Mouse (Mus musculus): Measurements from ENCODE around the gene Sinhcaf. TPM values are rescaled to one million over a fixed set of nuclear protein-coding genes. Genes with fewer than 3 reads are reported as not detected.

Sinhcaf gene
- polyA plus RNA-seq, 1 experiment from 2014 or later = 30.7 TPM

GRCm38 (mm10) chr6:148975096-148975495, 28.8 kb upstream of the Sinhcaf start:
- Histone ChIP-seq H3K4me3 (ENCODE audit: low read depth, low read length) (no peak overlapping the region), H3K9ac (ENCODE audit: low read depth, low read length) (no peak overlapping the region), H3K4me2 (ENCODE audit: low read length) (no peak overlapping the region), H3K36me3 (ENCODE audit: control insufficient read depth, insufficient read depth, low read length) (no peaks in the 10 kb centered on the region), H3K4me1 (ENCODE audit: control insufficient read depth, insufficient read depth, low read length) (no peaks in the 10 kb centered on the region), H3K9me3 (replicated peaks; ENCODE audit: control insufficient read depth, low read length, poor library complexity, severe bottlenecking) (no peaks in the 10 kb centered on the region), H3K27ac (ENCODE audit: low read length) (no peak overlapping the region), H3K27me3 (ENCODE audit: control insufficient read depth, insufficient read depth, low read depth, low read length) (no peaks in the 10 kb centered on the region)
- WGBS = 93% methylated on average over 3 of the region's 3 CpGs
- no peak; the same call in 1 of the 2 replicates for ATAC-seq

DNA sequence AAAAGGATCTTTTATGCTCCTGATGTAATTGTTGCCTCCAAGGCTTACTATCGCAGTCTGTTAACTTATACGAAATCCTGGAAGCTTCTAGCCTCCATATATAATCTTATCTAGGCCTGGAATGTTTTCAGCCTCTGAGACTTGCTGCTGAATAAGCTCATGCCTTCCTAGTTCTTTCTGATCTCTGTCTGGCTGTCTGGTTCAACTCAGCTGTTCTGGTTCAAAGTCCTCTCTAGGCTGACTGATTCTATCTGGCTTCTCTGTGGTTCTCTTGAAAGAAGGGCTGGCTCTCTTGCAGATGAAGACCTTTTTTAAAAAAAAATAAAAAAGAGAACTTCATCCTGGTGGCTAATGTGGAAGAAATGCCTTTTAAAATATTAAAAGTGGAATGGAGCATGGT, 26.6 kb upstream of the Sinhcaf start:
- WGBS = 71% methylated on average over 2 of the region's 2 CpGs
- Histone ChIP-seq H3K4me2 (ENCODE audit: low read length) (no peak overlapping the region), H3K9me3 (replicated peaks; ENCODE audit: control insufficient read depth, low read length, poor library complexity, severe bottlenecking) (no peaks in the 10 kb centered on the region), H3K27me3 (ENCODE audit: control insufficient read depth, insufficient read depth, low read depth, low read length) (no peaks in the 10 kb centered on the region), H3K9ac (ENCODE audit: low read depth, low read length) (no peak overlapping the region), H3K36me3 (ENCODE audit: control insufficient read depth, insufficient read depth, low read length) (no peaks in the 10 kb centered on the region), H3K27ac (ENCODE audit: low read length) (no peak overlapping the region), H3K4me1 (ENCODE audit: control insufficient read depth, insufficient read depth, low read length) (no peaks in the 10 kb centered on the region), H3K4me3 (ENCODE audit: low read depth, low read length) (no peak overlapping the region)
- no peak for ATAC-seq

DNA sequence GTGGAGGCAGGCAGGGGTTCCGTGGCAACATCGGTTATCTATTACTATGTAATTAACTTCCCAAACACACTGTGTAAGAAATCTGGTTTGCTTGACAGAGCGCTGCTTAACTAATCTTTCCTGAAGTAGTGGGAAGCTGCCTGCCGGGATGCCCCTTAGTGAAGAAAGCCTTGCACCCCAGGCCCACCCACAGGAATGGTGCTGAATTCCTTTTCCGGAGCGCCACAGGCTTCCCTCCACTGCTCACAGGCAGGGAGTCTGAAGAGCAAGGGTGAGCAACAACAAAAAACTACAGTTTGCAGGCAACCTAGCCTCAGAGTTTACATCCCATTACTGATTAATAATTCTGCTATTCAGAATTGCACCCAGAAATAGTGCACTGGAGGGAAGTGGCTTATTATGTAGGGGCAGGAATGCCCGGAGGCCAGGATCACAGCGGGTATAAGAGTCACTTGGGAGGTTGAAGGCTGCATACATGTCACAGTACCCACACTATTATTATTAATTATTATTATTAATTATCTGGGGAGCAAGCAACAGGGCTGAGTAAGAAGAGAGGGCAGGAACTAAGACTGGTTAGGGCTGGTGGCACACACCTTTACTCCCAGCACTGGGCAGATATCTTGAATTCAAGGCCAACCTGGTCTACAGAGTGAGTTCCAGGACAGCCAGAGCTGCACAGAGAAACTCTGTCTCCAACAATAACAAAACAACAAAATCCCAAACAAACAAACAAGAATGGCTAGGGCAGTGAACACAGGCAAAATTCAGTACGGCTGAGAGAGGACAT, 26.0 kb upstream of the Sinhcaf start:
- no peak overlapping the region for H3K9ac ChIP-seq (ENCODE audit: low read depth, low read length)
- no peak overlapping the region for H3K27ac ChIP-seq (ENCODE audit: low read length)
- no peaks in the 10 kb centered on the region for H3K36me3 ChIP-seq (ENCODE audit: control insufficient read depth, insufficient read depth, low read length)
- ATAC-seq = no peak
- H3K4me3 ChIP-seq (ENCODE audit: low read depth, low read length) = no peak overlapping the region
- no peaks in the 10 kb centered on the region for H3K4me1 ChIP-seq (ENCODE audit: control insufficient read depth, insufficient read depth, low read length)
- H3K9me3 ChIP-seq (replicated peaks; ENCODE audit: control insufficient read depth, low read length, poor library complexity, severe bottlenecking) = no peaks in the 10 kb centered on the region
- WGBS = 17% methylated on average over 9 of the region's 9 CpGs
- no peak overlapping the region for H3K4me2 ChIP-seq (ENCODE audit: low read length)
- no peaks in the 10 kb centered on the region for H3K27me3 ChIP-seq (ENCODE audit: control insufficient read depth, insufficient read depth, low read depth, low read length)

DNA sequence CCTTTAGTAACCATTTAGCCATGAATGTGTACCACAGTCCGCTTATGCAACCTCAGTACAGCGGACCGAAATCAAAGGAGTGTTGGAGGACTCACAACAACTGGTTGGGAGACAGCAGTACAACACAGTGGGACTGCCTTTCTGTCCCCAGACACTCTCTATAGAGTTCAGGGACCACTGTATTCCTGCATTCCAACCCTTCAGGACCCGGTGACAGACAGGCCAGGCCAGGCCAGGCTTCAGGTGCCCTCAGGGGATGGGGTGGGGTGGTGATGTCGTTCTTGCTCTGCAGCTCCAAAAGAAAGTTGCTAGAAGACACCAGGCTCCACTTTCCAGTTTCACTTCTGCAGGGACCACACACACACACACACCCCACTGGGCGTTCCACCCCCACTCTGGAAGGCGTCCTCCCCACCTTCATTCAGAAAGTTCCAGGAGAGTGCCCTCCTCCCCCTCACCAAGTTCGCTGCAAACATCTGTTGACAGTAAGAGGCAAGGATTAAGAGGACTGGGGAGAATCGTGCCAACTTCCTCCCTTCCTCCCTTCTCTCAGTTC, 25.2 kb upstream of the Sinhcaf start:
- Histone ChIP-seq H3K9me3 (replicated peaks; ENCODE audit: control insufficient read depth, low read length, poor library complexity, severe bottlenecking) (no peaks in the 10 kb centered on the region), H3K4me2 (ENCODE audit: low read length) (no peak overlapping the region), H3K4me1 (ENCODE audit: control insufficient read depth, insufficient read depth, low read length) (no peaks in the 10 kb centered on the region), H3K9ac (ENCODE audit: low read depth, low read length) (no peak overlapping the region), H3K27me3 (ENCODE audit: control insufficient read depth, insufficient read depth, low read depth, low read length) (no peaks in the 10 kb centered on the region), H3K27ac (ENCODE audit: low read length) (no peak overlapping the region), H3K4me3 (ENCODE audit: low read depth, low read length) (no peak overlapping the region), H3K36me3 (ENCODE audit: control insufficient read depth, insufficient read depth, low read length) (no peaks in the 10 kb centered on the region)
- WGBS = 31% methylated on average over 9 of the region's 9 CpGs
- no peak for ATAC-seq

- no peaks in the 10 kb centered on the region for H3K9me3 ChIP-seq (replicated peaks; ENCODE audit: control insufficient read depth, low read length, poor library complexity, severe bottlenecking)
- H3K27me3 ChIP-seq (ENCODE audit: control insufficient read depth, insufficient read depth, low read depth, low read length) = no peaks in the 10 kb centered on the region
- no peaks in the 10 kb centered on the region for H3K4me1 ChIP-seq (ENCODE audit: control insufficient read depth, insufficient read depth, low read length)
- H3K4me2 ChIP-seq (ENCODE audit: low read length) = no peak overlapping the region
- no peak overlapping the region for H3K9ac ChIP-seq (ENCODE audit: low read depth, low read length)
- H3K4me3 ChIP-seq (ENCODE audit: low read depth, low read length) = no peak overlapping the region
- H3K27ac ChIP-seq (ENCODE audit: low read length) = no peak overlapping the region
- ATAC-seq = no peak
- 46% methylated on average over 1 of the region's 1 CpGs for WGBS
- H3K36me3 ChIP-seq (ENCODE audit: control insufficient read depth, insufficient read depth, low read length) = no peaks in the 10 kb centered on the region
Observed at GRCm38 (mm10) chr6:148961285-148961684, 15.0 kb upstream of the Sinhcaf start.

DNA sequence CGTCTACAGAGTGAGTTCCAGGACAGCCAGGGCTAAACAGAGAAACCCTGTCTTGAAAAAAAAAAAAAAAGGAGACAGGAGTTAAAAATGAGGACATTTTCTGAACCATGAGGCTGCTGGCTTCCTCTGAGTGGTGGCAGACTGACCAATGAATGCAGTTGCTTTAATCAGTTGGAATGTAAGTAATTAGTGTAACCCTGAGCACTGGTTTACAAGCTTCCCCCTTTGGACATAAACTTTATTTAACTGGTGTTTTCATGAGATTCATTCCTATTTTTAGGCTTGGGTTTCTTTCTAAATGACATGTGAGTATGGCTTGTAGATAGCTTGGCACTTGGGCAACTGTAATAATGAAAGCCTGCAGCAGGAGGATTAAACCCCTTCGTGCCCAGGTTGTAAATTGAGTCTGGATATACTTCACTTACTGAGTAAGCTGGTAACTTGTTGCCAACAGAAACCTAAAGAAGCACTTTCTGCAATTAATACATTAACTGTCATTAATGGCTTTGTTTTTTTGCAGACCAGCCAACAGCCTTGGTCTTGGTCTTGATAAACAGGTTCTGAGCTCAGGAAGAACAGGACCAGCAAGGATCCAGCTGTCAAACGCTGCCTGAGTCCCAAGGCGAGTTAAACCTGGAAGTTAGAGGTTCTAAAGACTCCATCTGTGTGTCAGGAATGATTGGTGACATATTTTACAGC, 13.4 kb upstream of the Sinhcaf start:
- no peaks in the 10 kb centered on the region for H3K27me3 ChIP-seq (ENCODE audit: control insufficient read depth, insufficient read depth, low read depth, low read length)
- H3K4me1 ChIP-seq (ENCODE audit: control insufficient read depth, insufficient read depth, low read length) = no peaks in the 10 kb centered on the region
- H3K4me2 ChIP-seq (ENCODE audit: low read length) = no peak overlapping the region
- no peak overlapping the region for H3K9ac ChIP-seq (ENCODE audit: low read depth, low read length)
- no peak overlapping the region for H3K27ac ChIP-seq (ENCODE audit: low read length)
- ATAC-seq = no peak
- 72% methylated on average over 4 of the region's 4 CpGs for WGBS
- H3K4me3 ChIP-seq (ENCODE audit: low read depth, low read length) = no peak overlapping the region
- H3K36me3 ChIP-seq (ENCODE audit: control insufficient read depth, insufficient read depth, low read length) = no peaks in the 10 kb centered on the region
- no peaks in the 10 kb centered on the region for H3K9me3 ChIP-seq (replicated peaks; ENCODE audit: control insufficient read depth, low read length, poor library complexity, severe bottlenecking)

DNA sequence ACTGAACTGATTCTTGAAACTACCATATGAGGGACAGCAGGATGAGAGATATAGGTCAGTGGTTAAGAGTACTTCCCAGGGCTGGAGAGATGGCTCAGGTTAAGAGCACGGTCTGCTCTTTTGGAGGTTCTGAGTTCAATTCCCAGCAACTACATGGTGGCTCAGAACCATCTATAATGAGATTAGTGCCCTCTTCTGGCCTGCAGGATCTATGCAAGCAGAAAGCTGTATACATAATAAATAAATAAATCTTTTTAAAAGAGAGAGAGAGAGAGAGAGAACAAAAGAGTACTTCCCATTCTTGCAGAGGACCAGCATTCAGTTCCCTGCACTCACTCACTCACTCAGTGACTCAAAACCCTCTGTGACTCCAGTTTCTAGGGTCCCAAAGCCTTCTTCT, 12.4 kb upstream of the Sinhcaf start:
- no peaks in the 10 kb centered on the region for H3K9me3 ChIP-seq (replicated peaks; ENCODE audit: control insufficient read depth, low read length, poor library complexity, severe bottlenecking)
- WGBS = 96% methylated on average over 1 of the region's 1 CpGs
- ATAC-seq = no peak
- no peak overlapping the region for H3K9ac ChIP-seq (ENCODE audit: low read depth, low read length)
- H3K4me2 ChIP-seq (ENCODE audit: low read length) = no peak overlapping the region
- H3K27me3 ChIP-seq (ENCODE audit: control insufficient read depth, insufficient read depth, low read depth, low read length) = no peaks in the 10 kb centered on the region
- H3K36me3 ChIP-seq (ENCODE audit: control insufficient read depth, insufficient read depth, low read length) = no peaks in the 10 kb centered on the region
- H3K4me3 ChIP-seq (ENCODE audit: low read depth, low read length) = no peak overlapping the region
- H3K4me1 ChIP-seq (ENCODE audit: control insufficient read depth, insufficient read depth, low read length) = no peaks in the 10 kb centered on the region
- H3K27ac ChIP-seq (ENCODE audit: low read length) = no peak overlapping the region

- 71% methylated on average over 3 of the region's 3 CpGs for WGBS
- Histone ChIP-seq H3K9me3 (replicated peaks; ENCODE audit: control insufficient read depth, low read length, poor library complexity, severe bottlenecking) (no peaks in the 10 kb centered on the region), H3K27me3 (ENCODE audit: control insufficient read depth, insufficient read depth, low read depth, low read length) (no peaks in the 10 kb centered on the region), H3K4me2 (ENCODE audit: low read length) (no peak overlapping the region), H3K36me3 (ENCODE audit: control insufficient read depth, insufficient read depth, low read length) (no peaks in the 10 kb centered on the region), H3K4me1 (ENCODE audit: control insufficient read depth, insufficient read depth, low read length) (no peaks in the 10 kb centered on the region), H3K4me3 (ENCODE audit: low read depth, low read length) (no peak overlapping the region), H3K9ac (ENCODE audit: low read depth, low read length) (no peak overlapping the region), H3K27ac (ENCODE audit: low read length) (no peak overlapping the region)
- ATAC-seq = no peak
Observed at GRCm38 (mm10) chr6:148957046-148957445, 10.8 kb upstream of the Sinhcaf start.
